Mouse (Mus musculus) megakaryocyte, adult 5-6 weeks (primary cell): Measurements from ENCODE around the gene Cnot1. TPM values are rescaled to one million over a fixed set of nuclear protein-coding genes. Genes with fewer than 3 reads are reported as not detected.
A peak's percentile ranks its signal among the peaks of the same experiment; 100 is the strongest.
"Not testable (repeated sequence)": the region's sequence is repeated elsewhere in the genome, so short reads cannot be mapped to it uniquely, and the experiment has no call there.

Source experiments
- ATAC-seq: 2 replicates; pipeline ENCODE4 v1.8.0; 2016; ENCODE audit warnings: mild to moderate bottlenecking, inconsistent platforms; ENCODE audit not compliant: poor library complexity, severe bottlenecking
- total RNA-seq, 2 experiments: library from RNA; stranded (forward) in 1 of 2; stranded (reverse) in 1 of 2; fragments of 153-499, 151-499 nt in 1 of 2; fragments of 221-1000, 200-1000 nt in 1 of 2; gene quantifications; 2 replicates each; pipeline versions ENCODE4 v1.2.3 to v1.2.4; 2015 to 2017

The Cnot1 gene
- total RNA-seq, 2 experiments from 2014 or later = 107 to 179 TPM

DNA sequence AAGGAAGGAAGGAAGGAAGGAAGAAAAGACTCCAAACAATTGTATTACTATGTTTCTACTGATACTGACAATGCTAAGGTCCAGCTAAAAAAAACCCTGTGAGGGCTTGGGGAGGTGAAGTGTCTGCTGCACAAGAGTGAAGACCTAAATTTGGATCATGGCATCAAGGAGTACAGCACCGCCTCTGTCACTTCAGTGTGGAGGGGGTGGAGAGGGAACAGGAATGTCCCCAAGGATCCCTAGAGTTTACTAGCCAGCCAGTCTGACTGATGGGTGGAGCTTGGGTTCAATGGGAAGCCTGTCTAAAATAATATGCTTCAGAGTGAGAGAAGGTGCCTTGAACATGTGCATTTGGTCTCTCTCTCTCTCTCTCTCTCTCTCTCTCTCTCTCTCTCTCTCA, 10.9 kb upstream of the Cnot1 start:
- no peak for ATAC-seq

DNA sequence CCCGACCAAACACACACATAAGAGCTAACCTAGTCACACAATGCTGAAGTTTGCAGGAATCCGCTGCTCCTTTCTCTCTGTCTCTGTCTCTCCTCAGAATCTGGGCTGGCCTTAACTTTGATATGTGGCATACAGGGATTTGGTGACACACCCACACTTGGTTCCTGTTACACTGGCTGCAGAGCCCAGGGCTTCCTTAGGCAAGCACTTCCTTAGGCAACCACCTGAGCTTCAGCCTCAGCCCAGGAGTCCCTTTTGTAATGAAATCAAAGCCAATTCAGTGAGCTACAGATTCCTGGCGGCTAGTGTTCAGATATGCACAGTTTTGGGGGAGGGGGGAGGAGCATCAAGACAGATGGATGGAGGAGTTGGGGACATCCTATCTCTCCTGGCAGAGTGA, 10.3 kb upstream of the Cnot1 start:
- ATAC-seq = no peak

DNA sequence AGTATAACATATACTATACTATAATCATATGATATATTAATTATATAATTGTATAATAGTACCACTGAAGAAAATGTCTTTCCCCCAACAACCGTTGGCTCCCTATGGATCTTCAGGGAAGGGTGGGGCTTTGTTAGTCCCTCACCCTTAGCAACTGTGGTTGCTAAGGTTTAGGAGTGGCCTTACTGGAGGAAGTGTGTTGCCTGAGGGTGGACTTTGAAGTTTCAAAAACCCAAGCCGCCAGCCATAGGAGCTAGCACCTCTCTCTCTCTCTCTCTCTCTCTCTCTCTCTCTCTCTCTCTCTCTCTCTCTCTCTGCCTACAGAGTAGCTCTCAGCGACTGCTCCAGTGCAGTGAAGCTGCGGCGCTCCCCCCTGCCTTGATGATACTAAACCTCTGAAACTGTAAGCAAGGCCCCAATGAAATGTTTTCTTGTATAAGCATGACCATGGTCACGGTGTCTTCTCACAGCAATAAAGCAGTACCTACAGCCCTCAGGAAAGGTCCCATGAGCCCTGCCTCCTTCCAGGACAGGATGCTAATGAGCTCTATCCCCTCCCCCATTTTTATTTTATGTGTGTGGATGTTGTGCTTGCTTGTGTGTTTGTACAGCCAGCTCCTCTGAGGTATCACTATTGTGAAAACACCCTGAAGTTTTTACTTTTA, 8.9 kb upstream of the Cnot1 start:
- ATAC-seq = no peak

DNA sequence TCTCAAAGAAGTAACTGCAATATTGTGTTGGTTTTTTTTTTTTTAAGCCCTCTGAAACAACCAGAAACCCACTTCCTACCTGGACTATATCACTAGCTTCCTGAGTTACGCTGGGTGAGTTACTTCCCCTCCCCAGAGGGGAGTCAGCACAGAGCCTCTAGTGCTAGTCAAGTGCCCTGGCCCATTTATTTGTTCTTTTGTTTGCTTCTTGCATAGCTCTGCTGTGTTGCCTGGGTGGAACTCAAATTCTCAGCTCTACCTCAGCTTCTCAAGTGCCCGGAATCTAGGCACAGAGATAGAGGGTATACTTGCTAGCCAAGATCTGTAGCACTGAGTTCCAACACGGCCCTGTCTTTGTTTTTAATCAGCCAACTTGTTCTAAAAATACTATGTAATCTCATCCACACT, 2.9 kb upstream of the Cnot1 start:
- no peak for ATAC-seq

DNA sequence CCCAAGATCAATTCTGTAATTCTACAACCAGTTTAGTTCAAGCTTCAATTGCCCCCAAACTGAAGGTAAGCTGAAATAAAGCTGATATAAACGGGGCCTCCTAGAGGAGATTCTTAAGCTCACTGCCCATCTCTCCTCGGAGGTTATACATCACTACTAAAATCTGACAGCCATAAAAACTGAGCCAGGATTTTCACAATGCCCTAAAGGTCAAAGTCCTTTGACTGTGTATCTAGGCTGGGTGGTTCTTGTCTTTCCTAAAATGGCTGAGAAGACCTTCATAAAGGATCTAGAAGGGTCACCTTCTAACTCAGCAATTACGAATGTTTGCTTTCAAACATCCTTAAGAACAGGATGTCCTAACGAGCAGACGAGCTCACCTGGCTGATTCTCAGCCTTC, 1.9 kb upstream of the Cnot1 start:
- no peak for ATAC-seq

DNA sequence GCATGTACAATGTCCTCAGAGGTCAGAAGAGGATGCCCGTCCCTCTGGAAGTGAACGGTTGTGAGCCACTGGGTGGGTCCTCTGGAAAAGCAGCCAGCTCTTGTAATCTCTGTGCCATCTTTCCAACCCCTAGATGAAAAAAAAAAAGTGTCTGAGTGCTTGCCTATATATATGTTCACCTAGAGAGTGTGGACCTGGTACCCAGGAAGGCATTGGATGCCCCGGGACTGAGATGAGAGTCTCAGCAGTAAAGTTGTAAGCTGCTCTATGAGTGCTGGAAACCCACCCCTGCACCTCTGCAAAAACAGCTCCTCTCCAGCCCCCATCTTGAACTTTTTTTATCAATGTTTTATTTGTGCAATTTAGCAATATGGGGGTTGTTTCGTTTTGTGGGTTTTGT, 1.4 kb upstream of the Cnot1 start:
- ATAC-seq = no peak

DNA sequence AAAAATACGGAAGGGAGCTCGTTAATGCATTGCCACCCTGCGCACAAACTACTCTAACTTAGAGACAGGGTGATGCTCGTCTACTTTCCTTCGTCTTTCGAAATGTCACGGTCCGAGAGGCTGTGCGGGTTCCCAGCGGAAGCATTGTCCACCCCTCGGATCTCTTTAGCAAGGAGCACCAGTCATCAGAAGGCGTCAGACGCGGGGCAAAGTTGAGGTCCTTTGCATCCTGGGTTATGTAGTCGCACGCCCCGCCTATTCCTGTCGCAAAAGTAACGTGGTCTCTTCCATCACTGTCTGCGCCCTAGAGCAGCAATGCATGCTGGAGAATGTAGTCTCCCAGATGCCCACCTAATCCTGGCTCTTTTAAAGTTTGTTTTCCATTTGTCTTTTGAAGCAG, 597 bp upstream of the Cnot1 start:
- peak; percentile 81 for ATAC-seq

DNA sequence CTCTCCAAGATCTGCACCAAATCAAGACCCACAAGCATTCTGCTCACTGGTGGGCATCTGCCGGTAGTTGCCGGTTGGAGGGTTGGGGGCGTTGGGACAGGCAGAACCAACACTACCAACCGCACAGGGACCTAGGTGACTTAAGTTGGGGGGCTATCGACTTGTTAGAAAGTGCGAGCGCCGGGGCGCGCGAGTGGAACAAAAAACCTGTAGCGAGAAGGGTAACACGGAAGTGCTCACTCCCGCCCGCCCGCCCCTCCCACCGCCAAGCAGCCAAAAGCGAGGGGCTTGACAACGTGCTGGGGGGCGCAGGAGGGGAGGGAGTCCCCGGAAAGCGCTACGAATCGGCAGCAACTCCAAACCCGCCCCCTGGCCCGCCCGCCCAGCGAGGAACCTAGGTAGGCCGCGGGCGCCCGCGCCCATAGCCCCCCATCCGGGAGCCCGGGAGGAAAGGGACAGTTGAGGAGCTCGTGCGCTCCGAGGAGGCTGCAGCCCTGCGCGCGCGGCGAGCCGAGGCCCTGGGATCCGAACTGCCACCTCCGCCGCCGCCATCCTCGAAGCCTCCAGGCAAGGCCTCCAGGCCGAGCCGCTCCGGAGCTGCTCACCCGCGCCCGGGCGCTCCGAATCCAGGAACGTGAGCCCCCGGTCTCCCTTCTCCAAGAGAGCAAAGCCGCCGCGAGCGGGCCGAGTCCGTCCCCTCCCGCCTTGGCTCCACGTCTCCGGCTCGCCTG, 638 bp downstream of the Cnot1 start:
- no peak for ATAC-seq

DNA sequence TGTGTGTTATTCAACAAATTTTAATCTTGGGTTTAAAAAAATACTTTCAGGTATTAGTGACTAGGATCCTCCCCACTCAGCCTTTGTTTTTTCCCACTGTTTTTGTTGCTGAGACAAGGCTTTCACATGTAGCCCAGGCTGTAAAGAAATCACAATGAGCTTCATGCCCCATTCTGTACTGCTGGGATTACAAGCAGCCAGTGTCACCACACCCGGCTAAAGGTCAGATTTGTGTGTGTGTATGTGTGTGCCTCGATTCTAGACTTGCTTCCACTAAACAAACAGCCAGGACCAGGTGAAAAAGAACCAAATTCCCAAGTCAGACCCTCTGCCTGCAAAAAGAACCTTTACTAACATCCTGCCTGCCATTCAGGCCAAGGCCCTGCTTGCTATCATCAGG, 1.8 kb downstream of the Cnot1 start:
- ATAC-seq = no peak

DNA sequence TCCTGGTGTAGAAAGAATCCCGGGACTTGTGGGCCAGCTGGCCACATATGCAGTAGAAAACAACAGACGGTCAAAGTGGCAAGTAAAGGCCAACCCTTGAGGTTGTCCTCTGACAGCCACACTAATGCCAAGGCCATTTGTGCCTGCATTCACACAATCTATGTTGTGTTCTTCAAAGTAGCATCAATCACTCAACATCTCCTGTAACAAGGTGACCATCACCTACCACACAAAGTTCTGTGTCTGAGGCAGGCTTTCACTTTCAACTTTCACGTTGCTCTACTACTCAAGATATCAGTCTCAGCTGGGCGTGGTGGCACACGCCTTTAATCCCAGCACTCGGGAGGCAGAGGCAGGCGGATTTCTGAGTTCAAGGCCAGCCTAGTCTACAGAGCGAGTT, 5.0 kb downstream of the Cnot1 start:
- no peak for ATAC-seq

DNA sequence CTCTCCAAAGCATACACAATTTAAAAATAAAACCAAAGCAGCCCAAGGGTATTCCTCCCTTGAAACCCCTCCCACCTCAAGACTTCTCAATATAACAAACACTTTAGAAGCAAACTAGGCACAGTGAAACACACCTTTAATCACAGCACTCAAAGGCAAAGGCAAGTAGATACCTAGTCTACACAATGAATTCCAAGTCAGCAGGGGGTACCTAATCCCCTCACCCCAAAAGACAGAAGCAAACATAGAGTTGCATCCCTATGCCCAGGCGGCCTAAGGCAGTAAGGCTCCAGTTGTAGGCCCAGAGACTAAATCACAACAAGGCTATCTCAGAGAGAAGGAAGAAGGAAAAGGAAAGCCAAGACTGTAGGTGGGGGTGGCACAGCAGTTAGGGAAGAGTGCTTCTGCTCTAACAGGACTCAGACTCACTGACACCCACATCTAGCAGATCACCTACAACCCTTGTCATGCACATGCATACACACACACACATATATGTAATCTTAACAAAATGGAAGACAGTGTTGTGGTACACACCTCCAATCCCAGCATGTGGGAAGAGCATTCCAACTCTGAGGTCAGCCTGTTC, 5.7 kb downstream of the Cnot1 start:
- ATAC-seq = no peak

DNA sequence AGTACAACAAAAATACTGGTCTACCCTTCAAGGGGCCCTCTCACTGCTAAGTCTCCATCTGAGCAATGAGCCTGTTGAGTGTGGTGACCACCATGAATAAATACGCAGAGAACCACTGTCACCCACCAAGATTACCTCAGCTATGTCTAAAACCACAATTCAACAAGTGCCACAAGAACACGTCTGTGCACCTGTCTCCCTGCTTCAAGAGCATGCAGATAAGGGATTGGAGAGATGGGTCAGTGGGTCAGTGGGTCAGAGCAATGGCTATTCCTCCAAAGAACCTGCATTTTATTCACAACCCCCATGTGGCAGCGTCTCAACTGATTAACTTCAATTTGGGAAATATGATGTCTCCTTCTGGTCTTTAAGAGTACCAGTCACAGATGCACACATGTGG, 6.9 kb downstream of the Cnot1 start:
- no peak for ATAC-seq

DNA sequence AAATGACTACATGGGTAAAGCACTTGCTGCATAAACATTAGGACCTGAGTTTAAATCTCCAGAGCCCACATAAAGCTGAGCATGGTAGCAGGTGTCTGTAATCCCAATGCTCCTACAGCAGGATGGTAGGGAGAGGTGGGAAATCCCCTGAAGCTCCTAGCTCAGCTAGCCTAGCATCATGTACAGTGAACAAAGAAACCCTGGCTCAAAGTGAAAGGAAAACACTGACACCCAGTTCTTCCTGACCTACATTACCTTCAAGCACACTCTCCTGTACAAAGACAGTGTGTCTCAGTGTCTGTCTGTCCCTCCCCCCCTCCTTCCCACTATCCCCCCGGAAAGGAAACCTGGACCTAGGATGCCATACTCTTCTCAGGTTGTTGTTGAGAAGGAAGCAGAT, 7.4 kb downstream of the Cnot1 start:
- no peak for ATAC-seq

DNA sequence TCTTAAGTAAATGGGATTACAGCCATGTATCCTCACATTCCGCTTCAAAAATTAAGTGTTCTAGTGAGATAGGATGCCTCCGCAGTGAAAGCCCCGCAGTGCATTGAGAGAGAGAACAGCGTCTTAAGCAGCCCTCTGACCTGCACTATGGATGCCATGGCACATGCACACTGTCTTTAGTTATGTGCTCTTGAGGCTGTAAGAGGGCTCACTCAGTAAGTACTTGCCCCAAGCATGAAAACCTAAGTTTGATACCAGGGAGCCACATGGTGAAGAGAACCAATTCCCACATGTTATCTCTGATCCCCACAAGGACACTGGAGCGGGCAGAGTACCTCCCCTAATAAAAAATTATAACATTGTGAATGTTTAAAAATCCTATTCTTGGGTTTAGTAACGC, 8.1 kb downstream of the Cnot1 start:
- ATAC-seq = no peak

DNA sequence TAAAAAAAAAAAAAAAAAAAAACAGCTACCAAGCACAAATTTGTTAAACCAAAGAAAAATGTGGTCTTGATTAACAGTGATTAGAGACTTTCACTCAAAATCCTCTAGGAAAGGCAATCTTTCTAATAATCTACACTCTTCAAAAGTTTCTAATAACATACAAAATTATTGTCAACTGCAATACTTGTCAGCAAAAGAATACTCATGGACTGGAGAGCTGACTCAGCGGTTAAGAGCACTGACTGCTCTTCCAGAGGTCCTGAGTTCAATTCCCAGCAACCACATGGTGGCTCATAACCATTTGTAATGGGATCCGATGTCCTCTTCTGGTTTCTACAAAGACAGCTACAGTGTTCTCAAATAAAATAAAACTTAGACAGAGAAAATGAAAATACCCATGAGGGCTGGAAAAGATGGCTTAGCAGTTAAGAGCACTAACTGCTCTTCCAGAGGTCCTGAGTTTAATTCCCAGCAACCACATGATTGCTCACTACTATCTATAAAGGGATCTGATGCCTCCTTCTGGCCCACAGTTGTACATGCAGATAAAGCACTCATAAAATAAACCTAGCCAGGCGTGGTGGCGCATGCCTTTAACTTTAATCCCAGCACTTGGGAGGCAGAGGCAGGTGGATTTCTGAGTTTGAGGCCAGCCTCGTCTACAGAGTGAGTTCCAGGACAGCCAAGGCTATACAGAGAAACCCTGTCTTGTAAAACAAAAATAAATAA, 11.8 kb downstream of the Cnot1 start:
- not testable (repeated sequence) for ATAC-seq

DNA sequence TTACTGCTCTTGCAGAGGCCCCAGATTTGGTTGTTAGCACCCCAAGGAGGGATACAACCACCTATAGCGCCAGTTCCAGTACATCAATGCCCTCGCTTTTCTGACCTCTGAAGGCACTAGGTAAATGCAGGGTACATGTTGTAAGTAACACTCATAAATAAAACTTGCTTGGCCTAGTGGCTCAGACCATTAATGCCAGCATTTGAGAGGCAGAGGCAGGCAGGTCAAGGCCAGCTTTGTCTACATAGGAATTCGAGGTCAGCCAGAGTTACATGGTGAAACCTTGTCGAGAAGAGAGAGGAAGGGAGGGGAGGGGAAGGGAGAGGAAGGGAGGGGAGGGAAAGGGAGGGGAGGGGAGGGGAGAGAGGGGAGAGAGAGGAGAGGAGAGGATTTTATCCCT, 21.7 kb downstream of the Cnot1 start:
- ATAC-seq = no peak

DNA sequence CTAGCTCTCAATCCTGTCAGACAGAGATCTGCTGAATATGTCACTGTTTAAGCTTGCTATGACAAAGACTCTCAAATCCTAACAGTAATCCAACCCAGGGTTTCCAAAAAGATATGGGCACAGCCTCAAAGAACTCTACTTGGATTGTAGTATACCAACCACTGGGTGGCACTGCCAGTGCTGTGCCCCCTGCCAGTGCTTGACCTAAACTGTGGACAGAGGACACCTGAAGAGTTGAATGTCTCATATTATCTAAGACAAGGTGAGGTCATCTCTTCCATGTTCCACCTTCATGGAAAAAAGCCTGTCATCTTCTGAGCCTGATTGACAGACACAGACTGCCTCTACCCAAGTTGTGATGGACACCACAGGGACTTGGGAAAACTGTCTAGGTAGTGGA, 24.6 kb downstream of the Cnot1 start:
- no peak for ATAC-seq

DNA sequence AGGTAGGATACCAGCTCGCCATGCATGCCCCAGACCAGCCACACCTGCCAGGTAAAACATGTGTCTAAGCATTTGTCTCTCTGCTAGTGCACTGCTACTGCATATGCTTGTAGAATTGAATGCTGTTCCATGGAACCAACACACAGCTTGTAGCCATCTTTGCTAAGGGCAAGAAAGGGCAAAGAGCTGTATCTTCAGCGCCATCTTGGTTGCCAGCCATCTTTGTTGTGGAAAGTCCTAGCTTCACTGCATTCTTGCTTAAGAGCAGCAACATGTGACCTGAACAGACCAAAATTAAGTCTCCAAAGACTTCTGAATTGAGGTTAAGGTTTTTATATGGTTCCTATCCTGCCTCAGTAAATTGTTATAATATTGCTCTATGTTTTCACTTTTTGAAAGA, 25.5 kb downstream of the Cnot1 start:
- no peak for ATAC-seq

DNA sequence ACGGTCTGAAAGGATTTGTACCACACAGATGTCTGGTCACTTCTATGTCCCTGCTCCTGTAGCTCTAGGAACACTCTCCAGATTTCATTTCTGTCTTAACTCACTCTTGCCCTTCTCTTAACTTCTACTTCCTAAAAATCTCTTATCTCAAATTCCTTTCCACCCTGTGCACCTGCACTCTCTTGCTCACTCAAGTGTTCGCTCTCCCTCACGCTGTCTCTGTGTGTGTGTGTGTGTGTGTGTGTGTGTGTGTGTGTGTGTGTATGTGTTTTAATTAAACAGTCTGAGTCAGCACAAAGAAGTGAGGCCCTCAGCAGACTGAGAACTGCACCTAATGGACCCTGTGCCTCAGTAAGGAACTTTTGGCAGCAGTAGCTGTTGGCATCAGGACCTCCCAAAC, 26.2 kb downstream of the Cnot1 start:
- no peak for ATAC-seq

DNA sequence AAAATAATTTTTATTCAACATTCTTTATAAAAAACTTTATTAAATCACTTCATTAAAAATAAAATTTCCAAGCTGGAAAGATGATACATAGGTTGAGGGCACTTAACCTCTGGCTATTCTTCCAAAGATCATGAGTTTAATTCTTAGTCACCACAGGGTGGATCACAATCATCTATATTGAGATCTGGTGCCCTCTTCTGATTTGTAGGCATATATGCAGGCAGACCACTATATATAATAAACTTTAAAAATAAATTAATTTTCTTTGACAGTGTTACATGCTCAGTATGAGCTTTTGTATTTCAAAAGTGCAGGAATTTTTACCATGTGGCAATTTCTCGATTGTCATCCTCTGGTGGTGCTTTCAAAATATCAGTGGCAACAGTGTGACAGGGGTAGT, 43.1 kb downstream of the Cnot1 start:
- no peak for ATAC-seq

DNA sequence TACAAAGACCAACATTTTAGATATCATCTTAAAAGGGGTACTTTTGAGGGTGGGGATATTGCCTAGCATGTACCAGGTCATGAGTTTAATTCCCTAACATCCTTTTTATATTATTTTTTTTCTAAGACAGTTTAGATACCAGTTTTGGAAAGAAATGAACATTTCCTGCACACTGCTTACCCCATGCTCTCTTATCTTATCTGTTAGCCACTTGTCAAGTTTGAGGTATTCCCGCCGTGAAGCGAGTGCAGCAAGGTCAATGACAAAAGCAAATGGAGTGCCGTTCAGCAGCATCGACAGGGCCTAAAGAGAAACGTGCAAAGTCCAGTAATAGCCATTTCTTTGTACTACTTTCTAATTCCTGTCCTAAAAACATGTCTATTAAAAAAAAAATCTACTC, 46.9 kb downstream of the Cnot1 start:
- no peak for ATAC-seq

DNA sequence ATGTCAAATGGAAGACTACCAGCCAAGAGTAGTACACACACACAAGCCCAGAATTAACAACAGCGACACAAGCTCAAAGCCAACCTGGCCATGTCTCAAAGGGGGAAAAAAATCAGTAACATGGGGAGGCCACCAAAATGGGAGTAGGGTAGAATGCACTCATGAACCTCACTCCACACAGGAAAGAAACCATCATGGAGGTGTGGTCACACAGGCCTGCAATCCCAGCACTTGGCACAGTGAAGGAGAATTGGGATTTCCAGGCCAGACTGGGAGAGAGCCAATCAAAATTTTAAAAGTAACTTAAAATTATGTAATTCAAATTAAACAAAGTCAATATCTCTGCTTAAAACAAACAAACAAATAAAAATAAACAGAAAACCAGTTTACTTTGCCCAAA, 55.3 kb downstream of the Cnot1 start:
- ATAC-seq = no peak
